Mouse (Mus musculus) left cerebral cortex, adult 8-10 months (tissue): ENCODE measurements around the gene Lekr1. TPM values are rescaled to one million over a fixed set of nuclear protein-coding genes. Genes with fewer than 3 reads are reported as not detected.

Experiments used
- DNase-seq, 2 experiments: peaks; one replicate each; pipeline ENCODE4 v3.0.0; 2022; ENCODE audit warnings: low spot score in 2 of 2
- total RNA-seq, 4 experiments: library from RNA; stranded (reverse); gene quantifications; 2 replicates each; pipeline ENCODE4 v1.2.4; 2022

The Lekr1 gene
- total RNA-seq, 4 experiments from 2014 or later: 6.0 to 11.4 (median 7.0) TPM

- no peak for DNase-seq
Observed at GRCm38 (mm10) chr3:65656451-65656850, 9.6 kb upstream of the Lekr1 start.

- DNase-seq: no peak
Observed at GRCm38 (mm10) chr3:65656902-65657660, 8.9 kb upstream of the Lekr1 start.

GRCm38 (mm10) chr3:65658081-65658612, 7.9 kb upstream of the Lekr1 start:
- no peak for DNase-seq

- DNase-seq: peak; percentile 66 to 72
Observed at GRCm38 (mm10) chr3:65658721-65659619, 7.1 kb upstream of the Lekr1 start.

- no peak for DNase-seq
Observed at GRCm38 (mm10) chr3:65659620-65659932, 6.5 kb upstream of the Lekr1 start.

GRCm38 (mm10) chr3:65660336-65660735, 5.7 kb upstream of the Lekr1 start:
- no peak for DNase-seq

GRCm38 (mm10) chr3:65661731-65662130, 4.3 kb upstream of the Lekr1 start:
- no peak for DNase-seq

- DNase-seq: no peak
Observed at GRCm38 (mm10) chr3:65663176-65663575, 2.9 kb upstream of the Lekr1 start.

- DNase-seq: no peak
Observed at GRCm38 (mm10) chr3:65670216-65670615, 4.2 kb downstream of the Lekr1 start.

GRCm38 (mm10) chr3:65673725-65674124, 7.7 kb downstream of the Lekr1 start:
- DNase-seq: no peak

- no peak for DNase-seq
Observed at GRCm38 (mm10) chr3:65680612-65681011, 14.6 kb downstream of the Lekr1 start.

- no peak for DNase-seq
Observed at GRCm38 (mm10) chr3:65689705-65690104, 23.7 kb downstream of the Lekr1 start.

GRCm38 (mm10) chr3:65690850-65691249, 24.8 kb downstream of the Lekr1 start:
- DNase-seq: no peak

- no peak for DNase-seq
Observed at GRCm38 (mm10) chr3:65699704-65700103, 33.7 kb downstream of the Lekr1 start.

- no peak for DNase-seq
Observed at GRCm38 (mm10) chr3:65714372-65714771, 48.3 kb downstream of the Lekr1 start.

GRCm38 (mm10) chr3:65717406-65717805, 51.4 kb downstream of the Lekr1 start:
- DNase-seq: no peak

- DNase-seq: no peak
Observed at GRCm38 (mm10) chr3:65722897-65723296, 56.9 kb downstream of the Lekr1 start.

GRCm38 (mm10) chr3:65723664-65724063, 57.6 kb downstream of the Lekr1 start:
- DNase-seq: no peak

GRCm38 (mm10) chr3:65737816-65738215, 71.8 kb downstream of the Lekr1 start:
- DNase-seq: no peak

- DNase-seq: no peak
Observed at GRCm38 (mm10) chr3:65744936-65745335, 78.9 kb downstream of the Lekr1 start.

GRCm38 (mm10) chr3:65764511-65765508, 98.8 kb downstream of the Lekr1 start:
- no peak for DNase-seq
